Comparison of ENCODE assay signal across 8 mouse cellular contexts in genomic region chr10:102735207-102735606, GRCm38 (mm10).
A peak's percentile ranks its signal among the peaks of the same experiment; 100 is the strongest.
DNase-seq lines count a peak whose midpoint lies in the region; ATAC-seq lines count a peak whose summit lies in the region.

No protein-coding gene starts in this region.

- ATAC-seq in granulocyte monocyte progenitor cell, adult 5-6 weeks (replicated peaks; ENCODE audit: poor library complexity, severe bottlenecking) = peak; percentile 82
- no peak for ATAC-seq in erythroid progenitor cell, adult 5-6 weeks (replicated peaks; ENCODE audit: low FRiP score, poor library complexity, severe bottlenecking)

- intact Hi-C loops in gastrocnemius, postnatal 36 days (cut with DNase I) = no loop called here

- peak; percentile 12 for DNase-seq in gastrocnemius, adult 18-20 months (ENCODE audit: low spot score)
- DNase-seq in gastrocnemius, postnatal 36 days = no peak
- peak; percentile 41 for DNase-seq in urinary bladder, postnatal 14 days (ENCODE audit: low spot score)
- no peak for DNase-seq in urinary bladder, adult 2 months (ENCODE audit: low spot score)
- peak; percentile 25 for DNase-seq in left cerebral cortex, adult 11 months (ENCODE audit: low spot score)
- DNase-seq in urinary bladder, postnatal 36 days (ENCODE audit: low spot score in 2 of 2) = peak; percentile 11 to 27

Comparison
In these comparisons a context has a peak if more than half of its experiments do, and no peak if none do; other contexts are left out.
1. DNase-seq: peak in gastrocnemius, adult 18-20 months (single experiment), urinary bladder, postnatal 14 days (single experiment), left cerebral cortex, adult 11 months (single experiment) and urinary bladder, postnatal 36 days (2 of 2); none in gastrocnemius, postnatal 36 days (0 of 2) and urinary bladder, adult 2 months (single experiment).